In genomic region chr15:98762201-98762621, GRCm38 (mm10) we compare ENCODE assay signal across 8 mouse cellular contexts. TPM values are rescaled to one million over a fixed set of nuclear protein-coding genes. Genes with fewer than 3 reads are reported as not detected.
DNase-seq lines count a peak whose midpoint lies in the region; ATAC-seq and TF ChIP-seq lines count a peak whose summit lies in the region.

No protein-coding gene starts in this region.

- TF ChIP-seq CTCF in gastrocnemius, adult 2 months (IDR thresholded peaks at IDR 0.05) = no peak

- H3K4me3 ChIP-seq in gastrocnemius, adult 2 months = peak overlapping the region; percentile 98

- DNase-seq in R1 (ENCODE audit: low read depth, low spot score) = peak; percentile 93
- DNase-seq in cerebellum, postnatal 14 days = peak; percentile 83 to 87
- peak; percentile 71 for DNase-seq in gastrocnemius, adult 2 months
- DNase-seq in induced T-regulatory cell, adult 2 months (ENCODE audit: low read depth) = peak; percentile 77
- DNase-seq in left cerebral cortex, adult 8-10 months (ENCODE audit: low spot score in 2 of 2) = peak; percentile 58 to 76
- DNase-seq in right cerebral cortex, postnatal 10 days (ENCODE audit: low spot score in 2 of 2) = peak; percentile 88 to 91
- peak; percentile 90 for DNase-seq in yolk sac, embryonic 10.5 days (ENCODE audit: low spot score)

- ATAC-seq in megakaryocyte, adult 5-6 weeks (ENCODE audit: poor library complexity, severe bottlenecking) = peak; percentile 50

- intact Hi-C loops in gastrocnemius, adult 2 months (cut with DNase I) = no loop called here

- H3K27ac ChIP-seq in gastrocnemius, adult 2 months = peak overlapping the region; percentile 88

RNA-seq across cellular contexts. Expression of gene Arf3, which starts 0.8 kb away (rescaled TPM):
- total RNA-seq in gastrocnemius, adult 2 months (2021) = 1 to 10 TPM; 8.1 to 9.4 TPM
- 100 to 1,000 TPM; 721 to 844 (median 792) TPM for total RNA-seq in left cerebral cortex, adult 8-10 months (2022)
- 28.3 and 35.9 TPM in 2 replicates for total RNA-seq in megakaryocyte, adult 5-6 weeks (2015)
- 33.8 and 37.8 TPM in 2 replicates for total RNA-seq in megakaryocyte, adult 5-6 weeks (2017)

RNA-seq across cellular contexts. Expression of gene Wnt10b, which starts 15.7 kb away (rescaled TPM):
- 1 to 10 TPM in 1 of 2 experiments, under 1 TPM in 1; 0.97 to 1.4 TPM for total RNA-seq in gastrocnemius, adult 2 months (2021)
- 1 to 10 TPM in 2 of 4 experiments, under 1 TPM in 2; 0.41 to 1.8 (median 1.1) TPM for total RNA-seq in left cerebral cortex, adult 8-10 months (2022)
- total RNA-seq in megakaryocyte, adult 5-6 weeks (2015) = 0.04 and 0.34 TPM in 2 replicates
- not detected in 2 replicates for total RNA-seq in megakaryocyte, adult 5-6 weeks (2017)

RNA-seq across cellular contexts. Expression of gene Wnt1, which starts 27.4 kb away (rescaled TPM):
- total RNA-seq in gastrocnemius, adult 2 months (2021) = under 1 TPM in 1 of 2 experiments, not detected in 1; 0.08 TPM
- under 1 TPM in 1 of 4 experiments, not detected in 3; 0.26 TPM for total RNA-seq in left cerebral cortex, adult 8-10 months (2022)
- not detected in 2 replicates for total RNA-seq in megakaryocyte, adult 5-6 weeks (2015)
- total RNA-seq in megakaryocyte, adult 5-6 weeks (2017) = not detected in 2 replicates

RNA-seq across cellular contexts. Expression of gene Fkbp11, which starts 34.2 kb away (rescaled TPM):
- 1 to 10 TPM; 1.0 to 1.3 TPM for total RNA-seq in gastrocnemius, adult 2 months (2021)
- 1 to 10 TPM; 1.1 to 2.3 (median 2.0) TPM for total RNA-seq in left cerebral cortex, adult 8-10 months (2022)
- 0.40 TPM in 1 of 2 replicates, not detected in the other for total RNA-seq in megakaryocyte, adult 5-6 weeks (2015)
- total RNA-seq in megakaryocyte, adult 5-6 weeks (2017) = 0.33 and 1.4 TPM in 2 replicates

RNA-seq across cellular contexts. Expression of gene Ddn, which starts 47.1 kb away (rescaled TPM):
- under 1 TPM; 0.33 to 0.78 TPM for total RNA-seq in gastrocnemius, adult 2 months (2021)
- total RNA-seq in left cerebral cortex, adult 8-10 months (2022) = 100 to 1,000 TPM; 692 to 784 (median 734) TPM
- total RNA-seq in megakaryocyte, adult 5-6 weeks (2015) = not detected in 2 replicates
- 0.15 and 0.16 TPM in 2 replicates for total RNA-seq in megakaryocyte, adult 5-6 weeks (2017)

Comparison
In these comparisons a context has a peak if more than half of its experiments do, and no peak if none do; other contexts are left out.
1. Peak in every context shown above with its lines: DNase-seq, ATAC-seq, H3K4me3 ChIP-seq and H3K27ac ChIP-seq.
2. RNA of gene Arf3, which starts 0.8 kb away (total RNA-seq): 721 to 844 TPM in left cerebral cortex, adult 8-10 months; 28.3 to 37.8 TPM in megakaryocyte, adult 5-6 weeks and 8.1 to 9.4 TPM in gastrocnemius, adult 2 months; every median in the first group is over 10 times any median in the second.